Mouse (Mus musculus) olfactory bulb, adult 2 months (tissue): ENCODE data around the gene Rin3. TPM values are rescaled to one million over a fixed set of nuclear protein-coding genes. Genes with fewer than 3 reads are reported as not detected.
"Not testable (repeated sequence)": the region's sequence is repeated elsewhere in the genome, so short reads cannot be mapped to it uniquely, and the experiment has no call there.

Experiments
- H3K27ac ChIP-seq: fragments of 200-500 bp; 2 replicates; pipeline ENCODE4 v1.5.1; 2012; ENCODE audit warnings: low read depth, low read length; ENCODE audit not compliant: insufficient read depth
- H3K4me1 ChIP-seq: fragments of 200-500 bp; 2 replicates; pipeline ENCODE4 v1.6.1; 2012; ENCODE audit warnings: low read length; ENCODE audit not compliant: control insufficient read depth, insufficient read depth
- H3K4me3 ChIP-seq: fragments of 200-500 bp; 2 replicates; pipeline ENCODE4 v1.5.1; 2012; ENCODE audit warnings: mild to moderate bottlenecking, low read depth, low read length, moderate library complexity; ENCODE audit not compliant: insufficient read depth
- CTCF ChIP-seq: fragments of 200-500 bp; IDR thresholded peaks from 2 replicates; pipeline ENCODE4 v1.5.1; 2012; ENCODE audit warnings: low read depth, mild to moderate bottlenecking, low read length, moderate library complexity; ENCODE audit not compliant: insufficient read depth
- POLR2A ChIP-seq: fragments of 200-500 bp; IDR thresholded peaks from 2 replicates; pipeline ENCODE4 v1.6.1; 2012; ENCODE audit warnings: mild to moderate bottlenecking, low read depth, low read length, moderate library complexity; ENCODE audit not compliant: insufficient read depth
- WGBS: fragments of 180-500 bp; shearing (Covaris S2); methylation state at CpG from one replicate; pipeline ENCODE4 v1.1.7; 2018; 5-methylcytosine and 5-hydroxymethylcytosine counted together
- polyA plus RNA-seq: library from polyadenylated mRNA; stranded (reverse); fragments of >200 nt; gene quantifications from 2 replicates; pipeline ENCODE4 v1.2.4, GENCODE M21; 2012; ENCODE audit warnings: low replicate concordance; ENCODE audit not compliant: missing spikeins, insufficient read depth, insufficient read length

The Rin3 gene
- polyA plus RNA-seq, 1 experiment: not detected

GRCm38 (mm10) chr12:102271447-102271846 lies 11.4 kb upstream of the Rin3 start:
- TF ChIP-seq POLR2A: no peak
- no peak for TF ChIP-seq CTCF
- Histone ChIP-seq H3K27ac (no peak overlapping the region), H3K4me1 (peaks cover 3% of the 10 kb centered on the region), H3K4me3 (no peak overlapping the region)
- WGBS: 68% methylated on average over 4 of the region's 4 CpGs

- Histone ChIP-seq H3K27ac (no peak overlapping the region), H3K4me1 (no peaks in the 10 kb centered on the region), H3K4me3 (no peak overlapping the region)
- no peak for TF ChIP-seq POLR2A
- no peak for TF ChIP-seq CTCF
- 56% methylated on average over 7 of the region's 7 CpGs for WGBS
Measured at GRCm38 (mm10) chr12:102275833-102276443, 6.9 kb upstream of the Rin3 start.

- not testable (repeated sequence) for H3K4me3 ChIP-seq, H3K27ac ChIP-seq
- H3K4me1 ChIP-seq: peaks cover 13% of the 10 kb centered on the region
- 90% methylated on average over 4 of the region's 4 CpGs for WGBS
Measured at GRCm38 (mm10) chr12:102280290-102280689, 2.6 kb upstream of the Rin3 start.

- H3K4me1 ChIP-seq: peaks cover 13% of the 10 kb centered on the region
- H3K27ac ChIP-seq: no peak overlapping the region
- no peak overlapping the region for H3K4me3 ChIP-seq
- 67% methylated on average over 7 of the region's 7 CpGs for WGBS
- TF ChIP-seq POLR2A: no peak
- no peak for TF ChIP-seq CTCF
Measured at GRCm38 (mm10) chr12:102280867-102281503, 1.9 kb upstream of the Rin3 start.

- Histone ChIP-seq H3K27ac (no peak overlapping the region), H3K4me3 (no peak overlapping the region), H3K4me1 (peaks cover 16% of the 10 kb centered on the region)
- TF ChIP-seq CTCF: no peak
- TF ChIP-seq POLR2A: no peak
- WGBS: 60% methylated on average over 2 of the region's 2 CpGs
Measured at GRCm38 (mm10) chr12:102282126-102282525, 722 bp upstream of the Rin3 start.

- H3K4me1 ChIP-seq: peaks cover 16% of the 10 kb centered on the region
- WGBS: 15% methylated on average over 24 of the region's 24 CpGs
- H3K27ac ChIP-seq: no peak overlapping the region
- peak overlapping the region; percentile 59 for H3K4me3 ChIP-seq
- TF ChIP-seq POLR2A (no peak), CTCF (no peak)
Measured at GRCm38 (mm10) chr12:102283483-102284266, 827 bp downstream of the Rin3 start.

GRCm38 (mm10) chr12:102284267-102284610 lies 1.4 kb downstream of the Rin3 start:
- TF ChIP-seq POLR2A: no peak
- Histone ChIP-seq H3K4me1 (peaks cover 16% of the 10 kb centered on the region), H3K4me3 (no peak overlapping the region), H3K27ac (no peak overlapping the region)
- 35% methylated on average over 9 of the region's 9 CpGs for WGBS

GRCm38 (mm10) chr12:102284618-102285159 lies 1.8 kb downstream of the Rin3 start:
- 82% methylated on average over 3 of the region's 3 CpGs for WGBS

GRCm38 (mm10) chr12:102285318-102285717 lies 2.5 kb downstream of the Rin3 start:
- WGBS: 84% methylated on average over 6 of the region's 6 CpGs
- H3K27ac ChIP-seq: no peak overlapping the region
- H3K4me3 ChIP-seq: no peak overlapping the region
- H3K4me1 ChIP-seq: peaks cover 16% of the 10 kb centered on the region
- TF ChIP-seq CTCF: no peak
- no peak for TF ChIP-seq POLR2A

More at GRCm38 (mm10) chr12:102284618-102285159, 1.8 kb downstream of the Rin3 start:
- peaks cover 16% of the 10 kb centered on the region for H3K4me1 ChIP-seq
- H3K27ac ChIP-seq: no peak overlapping the region
- no peak overlapping the region for H3K4me3 ChIP-seq
- TF ChIP-seq POLR2A: no peak
- no peak for TF ChIP-seq CTCF
